Mouse (Mus musculus): ENCODE measurements around the gene Minar1.

The Minar1 gene

DNA sequence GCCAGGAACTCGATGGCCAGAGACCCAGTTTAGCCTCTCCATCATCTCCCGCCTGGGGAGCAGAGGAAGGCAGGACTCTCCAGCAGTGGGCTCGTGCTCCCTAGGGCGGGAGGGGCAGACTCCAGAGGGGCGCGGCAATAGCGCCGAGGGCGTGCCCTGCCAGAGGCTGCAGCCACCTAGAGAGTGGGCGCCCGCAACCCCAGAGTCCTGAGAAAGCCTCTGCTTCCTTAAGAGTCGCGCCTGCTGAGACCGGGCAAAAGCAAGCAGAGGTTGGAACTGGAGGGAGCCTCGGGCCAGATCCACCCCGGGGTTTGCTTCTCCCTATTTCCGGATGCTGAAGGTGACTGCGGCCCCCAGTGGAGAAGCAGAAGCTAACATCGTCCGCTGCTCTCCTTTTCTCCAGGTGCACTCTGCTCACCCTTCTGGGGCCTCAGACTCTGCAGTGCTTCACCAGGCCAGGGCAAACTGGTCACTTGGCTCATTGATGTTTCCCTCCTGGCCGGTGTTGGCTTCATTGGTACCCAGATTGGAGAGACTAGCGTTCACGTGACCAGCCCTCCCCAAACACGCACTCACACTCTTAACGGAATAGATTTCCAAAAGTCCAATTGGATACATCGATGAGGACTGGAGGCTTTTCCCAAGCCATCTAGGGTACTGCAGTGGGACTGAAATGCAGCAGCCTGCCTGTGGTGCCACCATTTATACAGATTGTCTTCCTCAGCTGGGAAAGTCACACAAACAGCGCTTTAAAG is at the start of gene Minar1:
Gene Minar1, minus strand, starts transcription at position 120 of the 755 bp plus-strand sequence.
- DNase-seq (ENCODE audit: low read depth, low spot score), result no peak

- DNase-seq (ENCODE audit: low read depth, low spot score), result peak; percentile 26
These were observed 47.0 kb upstream of the Minar1 start for GRCm38 (mm10) chr9:89669878-89670277.

GRCm38 (mm10) chr9:89667306-89667942 is 44.5 kb upstream of the Minar1 start:
- no peak for DNase-seq (ENCODE audit: low read depth, low spot score)

GRCm38 (mm10) chr9:89650913-89651312 is 28.0 kb upstream of the Minar1 start:
- DNase-seq (ENCODE audit: low read depth, low spot score), result no peak

DNA sequence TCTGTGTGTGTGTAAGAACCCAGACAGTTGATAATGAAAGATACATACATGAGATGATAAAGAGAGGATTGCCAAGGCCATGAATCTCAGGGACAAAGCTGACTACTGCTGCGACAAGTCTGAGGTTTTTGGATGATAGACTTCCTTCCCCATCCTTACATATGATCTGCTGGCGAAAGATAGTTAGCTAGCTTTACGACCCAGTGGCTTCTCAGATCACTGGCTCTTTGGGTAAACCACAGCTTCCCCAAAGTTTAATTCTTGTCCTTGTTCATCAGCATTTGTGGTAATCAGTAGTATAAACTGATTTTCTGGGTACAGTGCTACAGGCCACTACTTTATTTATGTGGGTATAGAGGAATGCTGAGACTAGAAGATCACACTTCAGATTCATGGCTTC is 14.5 kb upstream of the Minar1 start:
- DNase-seq (ENCODE audit: low read depth, low spot score), result no peak

DNA sequence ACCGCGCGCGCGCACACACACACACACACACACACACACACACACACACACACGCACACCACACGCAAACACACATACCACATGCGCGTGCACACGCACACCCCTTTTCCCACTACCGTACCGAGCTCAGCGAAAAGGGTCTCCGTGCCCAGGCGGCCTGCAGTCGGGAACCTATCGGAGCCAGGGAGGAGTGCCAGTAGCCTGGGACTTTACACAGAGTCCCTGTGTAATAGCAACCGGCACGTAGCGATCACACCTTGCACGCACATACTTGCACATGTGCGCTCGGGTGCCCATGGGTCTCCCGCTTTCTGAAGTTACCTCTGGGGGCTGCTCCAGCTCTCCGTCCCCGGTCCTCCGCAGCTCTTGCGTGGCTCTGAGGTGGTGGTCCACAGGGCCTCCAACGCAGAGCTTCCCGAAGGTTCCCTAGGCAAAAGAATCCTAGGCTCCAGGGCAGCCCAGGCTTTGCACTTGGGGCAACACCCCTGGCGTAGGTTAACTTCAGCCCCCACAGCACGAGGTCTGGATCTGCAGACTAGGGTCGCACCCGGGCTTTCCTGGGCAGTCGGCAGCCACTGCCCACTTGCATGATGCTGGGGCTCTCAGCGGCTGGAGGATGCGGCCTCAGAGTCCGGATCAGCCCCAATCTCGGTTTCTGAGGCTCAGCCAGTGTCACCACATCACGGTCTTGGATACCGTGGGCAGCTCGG is 474 bp downstream of the Minar1 start:
- no peak for DNase-seq (ENCODE audit: low read depth, low spot score)

DNA sequence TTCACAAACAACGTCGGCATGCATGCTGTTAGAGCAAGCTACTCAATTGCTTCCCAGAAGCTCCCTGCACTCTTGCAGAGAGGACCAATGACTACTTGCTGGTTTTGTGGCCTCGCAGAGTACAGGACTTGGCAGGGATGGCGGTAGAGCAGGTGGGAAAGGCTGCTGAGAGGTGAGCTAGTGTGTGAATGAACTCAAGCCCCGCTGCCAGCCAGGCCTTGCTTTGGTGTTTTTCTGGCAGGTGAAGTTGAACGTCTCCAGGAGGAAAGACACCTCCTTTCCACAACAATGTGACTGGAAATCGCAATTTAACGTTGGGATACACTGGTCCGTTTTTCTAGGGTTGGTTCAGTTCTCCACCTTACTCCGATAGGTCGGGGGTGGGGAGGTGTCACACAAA is 1.2 kb downstream of the Minar1 start:
- no peak for DNase-seq (ENCODE audit: low read depth, low spot score)

- DNase-seq (ENCODE audit: low read depth, low spot score), result no peak
These were observed 2.6 kb downstream of the Minar1 start for GRCm38 (mm10) chr9:89620347-89620746.

GRCm38 (mm10) chr9:89616946-89617345 is 6.0 kb downstream of the Minar1 start:
- DNase-seq (ENCODE audit: low read depth, low spot score), result no peak

- DNase-seq (ENCODE audit: low read depth, low spot score), result no peak
These were observed 12.3 kb downstream of the Minar1 start for GRCm38 (mm10) chr9:89610592-89610991.

GRCm38 (mm10) chr9:89607321-89607720 is 15.6 kb downstream of the Minar1 start:
- no peak for DNase-seq (ENCODE audit: low read depth, low spot score)

DNA sequence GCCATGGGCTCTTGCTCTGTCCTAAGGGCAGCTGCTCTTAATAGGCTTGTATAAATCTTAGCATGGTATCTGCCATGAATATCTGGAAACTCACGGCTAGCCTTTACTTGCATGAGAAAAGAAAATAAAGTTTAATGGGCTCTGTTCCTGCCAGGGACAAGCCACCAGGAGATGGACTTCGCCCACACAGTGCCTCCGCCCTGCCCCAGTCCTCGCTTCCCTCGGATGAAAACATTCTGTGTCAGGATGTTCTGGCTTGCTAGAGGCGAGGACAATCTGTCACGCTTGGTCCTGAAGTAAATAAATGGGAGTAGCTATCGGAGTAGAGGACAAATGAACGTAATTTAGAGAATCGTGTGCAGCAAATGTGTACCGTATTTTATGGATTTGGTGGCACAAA is 16.7 kb downstream of the Minar1 start:
- no peak for DNase-seq (ENCODE audit: low read depth, low spot score)

DNA sequence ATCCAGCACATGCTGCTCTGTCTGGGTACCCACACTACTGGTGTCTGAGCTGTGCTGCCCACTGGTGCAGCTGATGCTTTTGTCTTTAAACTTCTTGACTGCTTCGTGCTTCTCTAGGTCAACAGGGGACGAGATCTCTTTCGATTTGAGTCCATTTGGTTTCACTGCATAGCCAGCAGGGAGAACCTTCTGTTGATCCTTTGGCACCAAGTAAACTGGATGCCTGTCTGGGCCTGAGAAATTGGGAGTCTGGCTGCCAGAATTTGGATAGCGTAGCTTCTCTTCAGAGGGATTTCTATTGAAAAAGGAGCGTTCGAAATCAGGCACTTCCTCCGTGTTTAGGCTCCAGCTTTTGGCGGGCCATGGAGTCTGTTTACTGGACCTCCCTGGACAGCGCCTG is 21.0 kb downstream of the Minar1 start:
- no peak for DNase-seq (ENCODE audit: low read depth, low spot score)

DNA sequence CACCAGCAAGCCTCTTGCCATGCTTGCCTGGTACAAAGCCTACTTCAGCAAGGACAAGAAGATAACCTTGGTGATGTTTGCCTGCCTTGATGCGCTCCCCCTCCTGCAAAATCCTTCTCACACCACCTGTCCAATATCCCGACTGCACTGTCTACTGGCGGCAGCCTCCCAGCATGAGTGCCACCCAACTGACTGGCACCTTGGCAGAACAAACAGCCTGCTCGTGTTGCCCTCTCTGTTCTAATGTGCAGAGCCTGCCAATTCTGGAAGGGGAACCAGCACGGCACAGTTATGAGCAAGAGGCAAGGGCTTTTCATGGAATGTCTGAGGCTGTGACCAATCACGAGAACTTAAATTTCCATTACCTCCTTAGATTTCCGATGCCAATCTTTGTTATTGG is 22.2 kb downstream of the Minar1 start:
- DNase-seq (ENCODE audit: low read depth, low spot score), result no peak

DNA sequence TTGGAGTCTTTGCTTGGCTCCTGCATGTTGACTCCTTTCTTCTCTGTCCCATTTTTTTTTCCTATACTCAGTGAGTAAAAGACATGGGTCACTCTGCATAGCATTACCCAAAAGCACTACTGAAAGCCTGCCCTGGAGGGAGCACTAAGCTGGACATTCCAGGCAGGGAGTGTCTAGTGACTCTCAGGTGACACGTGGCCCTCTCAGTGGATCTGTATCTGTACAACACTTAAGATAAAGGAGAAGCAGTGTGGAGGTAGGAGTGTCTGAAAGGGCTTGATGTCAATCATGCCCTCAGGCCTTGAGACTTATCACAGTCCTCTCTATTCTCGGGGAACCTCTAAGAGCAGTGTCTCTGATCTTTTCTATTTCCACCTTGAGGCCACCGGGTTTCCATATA is 25.9 kb downstream of the Minar1 start:
- DNase-seq (ENCODE audit: low read depth, low spot score), result no peak

DNA sequence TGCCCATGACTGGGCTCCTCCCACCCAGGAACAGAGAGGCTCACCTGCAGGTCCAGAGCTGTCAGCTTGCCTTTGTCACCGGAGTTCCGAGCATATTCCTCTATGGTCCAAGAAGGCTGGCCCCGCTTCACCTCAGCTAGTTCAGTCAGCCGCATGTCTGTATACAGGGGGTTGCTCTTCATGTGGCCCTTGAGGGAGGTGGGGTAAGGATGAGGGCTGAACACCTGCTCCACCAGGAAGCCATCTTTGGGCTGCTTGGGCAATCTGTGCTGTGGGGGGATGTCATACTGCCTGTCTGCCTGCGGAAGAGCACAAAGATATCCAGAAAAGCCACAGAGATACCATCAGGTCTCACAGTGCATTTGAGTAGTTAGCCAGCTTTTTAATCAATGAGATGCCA is 26.5 kb downstream of the Minar1 start:
- no peak for DNase-seq (ENCODE audit: low read depth, low spot score)

DNA sequence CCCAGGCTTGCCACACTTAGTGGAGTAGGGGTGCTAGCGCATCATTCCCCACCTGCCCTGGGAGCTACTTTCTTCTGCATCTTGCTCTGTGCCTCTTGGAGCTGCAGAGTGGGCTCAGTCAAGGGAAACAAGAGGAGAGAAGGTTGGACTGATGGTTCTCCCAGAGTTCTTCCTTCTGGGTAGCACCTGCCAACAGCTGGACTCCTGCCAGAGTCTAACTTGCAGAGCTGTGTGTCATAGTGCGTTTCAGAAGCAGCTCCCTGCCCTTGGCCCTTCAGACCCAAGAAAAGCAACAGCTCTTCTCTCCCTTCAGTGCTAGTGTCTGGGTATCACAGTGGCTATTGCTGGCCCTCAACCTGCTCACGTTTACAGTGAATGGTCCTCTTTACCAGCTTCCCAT is 30.5 kb downstream of the Minar1 start:
- DNase-seq (ENCODE audit: low read depth, low spot score), result no peak

- no peak for DNase-seq (ENCODE audit: low read depth, low spot score)
These were observed 44.5 kb downstream of the Minar1 start for GRCm38 (mm10) chr9:89578422-89578821.

DNA sequence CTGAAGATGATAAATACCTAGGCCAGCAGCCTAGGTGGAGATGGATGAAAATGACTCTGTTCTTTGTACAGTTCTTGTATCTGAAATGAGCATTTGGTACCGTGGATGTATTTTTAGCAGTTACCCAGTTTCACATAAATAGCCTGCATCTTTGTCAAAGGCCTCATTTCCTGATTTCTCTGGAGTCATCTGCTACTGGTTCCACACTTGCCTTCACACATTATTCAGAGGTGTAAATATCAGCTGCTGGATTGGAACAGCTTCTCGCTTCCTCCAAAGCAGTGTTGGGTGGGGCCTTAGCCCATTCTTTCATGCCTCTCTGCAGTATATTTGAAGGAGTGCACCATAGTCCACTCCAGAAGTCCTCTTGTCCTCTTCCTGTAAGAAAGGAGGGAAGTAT is 70.3 kb downstream of the Minar1 start:
- DNase-seq (ENCODE audit: low read depth, low spot score), result no peak

Data from brain, embryonic 18.5 days (tissue).